Mouse (Mus musculus) erythroid progenitor cell, adult 5-6 weeks (primary cell): Measurements from ENCODE around the gene Gnl2. TPM values are rescaled to one million over a fixed set of nuclear protein-coding genes. Genes with fewer than 3 reads are reported as not detected.

Experiments
- ATAC-seq: replicated peaks from 2 replicates; pipeline ENCODE4 v1.8.0; 2016; ENCODE audit warnings: moderate number of reproducible peaks, mild to moderate bottlenecking, moderate TSS enrichment, inconsistent platforms; ENCODE audit not compliant: poor library complexity, low FRiP score, severe bottlenecking
- total RNA-seq, 2 experiments: library from RNA; stranded (forward) in 1 of 2; stranded (reverse) in 1 of 2; fragments of 150-400 nt in 1 of 2; fragments of 186-747, 209-891 nt in 1 of 2; gene quantifications; 2 replicates each; pipeline versions ENCODE4 v1.2.3 to v1.2.4; 2015 to 2017; ENCODE audit warnings: low replicate concordance in 2 of 2

The Gnl2 gene
- total RNA-seq, 2 experiments from 2014 or later = 25.6 to 34.7 TPM

- no peak for ATAC-seq
Measured at GRCm38 (mm10) chr4:124997479-124998147, 18.8 kb upstream of the Gnl2 start.

- no peak for ATAC-seq
Measured at GRCm38 (mm10) chr4:124999548-124999947, 16.8 kb upstream of the Gnl2 start.

- no peak for ATAC-seq
Measured at GRCm38 (mm10) chr4:125002978-125003377, 13.4 kb upstream of the Gnl2 start.

- no peak for ATAC-seq
Measured at GRCm38 (mm10) chr4:125004886-125005285, 11.5 kb upstream of the Gnl2 start.

- no peak for ATAC-seq
Measured at GRCm38 (mm10) chr4:125007460-125007859, 8.9 kb upstream of the Gnl2 start.

- ATAC-seq = no peak
Measured at GRCm38 (mm10) chr4:125008220-125008619, 8.2 kb upstream of the Gnl2 start.

- no peak for ATAC-seq
Measured at GRCm38 (mm10) chr4:125008712-125009111, 7.7 kb upstream of the Gnl2 start.

- ATAC-seq = no peak
Measured at GRCm38 (mm10) chr4:125017431-125017830, 1.0 kb downstream of the Gnl2 start.

GRCm38 (mm10) chr4:125020780-125021538 is 4.6 kb downstream of the Gnl2 start:
- ATAC-seq = no peak

GRCm38 (mm10) chr4:125029891-125030614 is 13.7 kb downstream of the Gnl2 start:
- ATAC-seq = peak; percentile 100

GRCm38 (mm10) chr4:125034341-125034740 is 18.0 kb downstream of the Gnl2 start:
- no peak for ATAC-seq

GRCm38 (mm10) chr4:125044454-125044853 is 28.1 kb downstream of the Gnl2 start:
- ATAC-seq = no peak

- no peak for ATAC-seq
Measured at GRCm38 (mm10) chr4:125055385-125055784, 39.0 kb downstream of the Gnl2 start.

GRCm38 (mm10) chr4:125056476-125056875 is 40.1 kb downstream of the Gnl2 start:
- no peak for ATAC-seq

- ATAC-seq = no peak
Measured at GRCm38 (mm10) chr4:125057273-125057672, 40.9 kb downstream of the Gnl2 start.

- no peak for ATAC-seq
Measured at GRCm38 (mm10) chr4:125058033-125058432, 41.6 kb downstream of the Gnl2 start.

- ATAC-seq = peak; percentile 45
Measured at GRCm38 (mm10) chr4:125059025-125059424, 42.6 kb downstream of the Gnl2 start.

- no peak for ATAC-seq
Measured at GRCm38 (mm10) chr4:125063829-125064228, 47.4 kb downstream of the Gnl2 start.

GRCm38 (mm10) chr4:125065517-125066307 is 49.3 kb downstream of the Gnl2 start, which contains the start of gene Dnali1:
Gene Dnali1, minus strand, starts transcription at chr4:125065703.
- ATAC-seq = no peak
